Mouse (Mus musculus): ENCODE data around the gene Ngdn.

GRCm38 (mm10) chr14:55065391-55065790, 50.1 kb downstream of the Ngdn start:
- no peak for TF ChIP-seq CTCF (conservative IDR thresholded peaks at IDR 0.05; ENCODE audit: insufficient read depth, insufficient read length, low read depth, low read length)
- no peak for TF ChIP-seq POLR2A (IDR thresholded peaks at IDR 0.05; ENCODE audit: low read depth, low read length)

Data from kidney, adult 2 months (tissue).